Mouse (Mus musculus) fat pad, adult 2 months (tissue): ENCODE data around the gene Zfp128.
"Not testable (repeated sequence)": the region's sequence is repeated elsewhere in the genome, so short reads cannot be mapped to it uniquely, and the experiment has no call there.

ENCODE experiments used
- DNase-seq: peaks from one replicate; pipeline ENCODE4 v3.0.0-alpha.2; 2011; ENCODE audit warnings: low read depth, low spot score; ENCODE audit errors: extremely low read depth

Zfp128 gene

GRCm38 (mm10) chr7:12921705-12922465 lies 40.9 kb downstream of the Zfp128 start, which contains the start of gene Rps5:
TSS of gene Rps5 (plus strand) at chr7:12922290.
- peak; percentile 90 for DNase-seq

DNA sequence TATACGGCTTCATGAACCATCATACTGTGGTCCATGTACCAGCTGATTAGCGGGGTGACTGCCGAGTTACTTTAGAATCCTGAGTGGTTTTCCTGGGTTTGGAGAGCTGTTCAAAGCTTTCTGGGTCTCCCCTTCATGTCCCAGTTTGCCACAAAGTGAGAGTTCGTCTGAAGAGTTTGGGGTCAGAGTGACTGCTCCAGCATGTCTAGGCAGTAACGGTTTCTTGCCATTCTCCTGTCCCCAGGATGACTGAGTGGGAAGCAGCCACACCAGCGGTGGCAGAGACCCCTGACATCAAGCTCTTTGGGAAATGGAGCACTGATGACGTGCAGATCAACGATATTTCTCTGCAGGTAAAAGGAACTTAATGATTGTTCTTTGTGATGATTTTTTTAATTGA lies 41.8 kb downstream of the Zfp128 start:
- DNase-seq = no peak

GRCm38 (mm10) chr7:12926316-12926715 lies 45.3 kb downstream of the Zfp128 start:
- no peak for DNase-seq

DNA sequence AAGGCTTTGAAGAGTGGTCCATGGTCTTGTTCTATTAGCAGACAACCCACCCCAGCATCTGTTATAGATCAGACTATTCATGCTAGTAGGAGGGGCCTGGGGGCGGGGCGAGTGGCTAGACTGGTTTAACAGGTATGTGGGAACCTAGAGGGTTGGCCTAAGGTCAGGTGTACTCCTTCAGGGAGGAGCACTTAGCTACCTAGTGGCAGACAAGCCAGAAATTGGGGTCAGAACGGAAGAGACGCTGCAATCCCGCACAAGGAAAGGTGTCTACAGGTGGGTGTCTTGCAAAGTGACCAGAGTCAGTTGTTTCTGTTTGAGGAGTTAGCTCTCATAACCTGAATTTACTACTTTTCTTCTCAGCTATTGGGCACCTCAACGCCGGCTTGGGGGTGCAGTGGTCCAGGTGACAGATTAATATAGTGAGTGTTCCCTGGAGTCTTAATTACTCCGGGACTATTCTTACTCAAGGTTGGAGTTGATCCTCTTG lies 46.3 kb downstream of the Zfp128 start, which contains the start of gene Rnf225:
TSS of gene Rnf225 (plus strand) at position 226 of the 490 bp plus-strand sequence.
- DNase-seq = no peak

DNA sequence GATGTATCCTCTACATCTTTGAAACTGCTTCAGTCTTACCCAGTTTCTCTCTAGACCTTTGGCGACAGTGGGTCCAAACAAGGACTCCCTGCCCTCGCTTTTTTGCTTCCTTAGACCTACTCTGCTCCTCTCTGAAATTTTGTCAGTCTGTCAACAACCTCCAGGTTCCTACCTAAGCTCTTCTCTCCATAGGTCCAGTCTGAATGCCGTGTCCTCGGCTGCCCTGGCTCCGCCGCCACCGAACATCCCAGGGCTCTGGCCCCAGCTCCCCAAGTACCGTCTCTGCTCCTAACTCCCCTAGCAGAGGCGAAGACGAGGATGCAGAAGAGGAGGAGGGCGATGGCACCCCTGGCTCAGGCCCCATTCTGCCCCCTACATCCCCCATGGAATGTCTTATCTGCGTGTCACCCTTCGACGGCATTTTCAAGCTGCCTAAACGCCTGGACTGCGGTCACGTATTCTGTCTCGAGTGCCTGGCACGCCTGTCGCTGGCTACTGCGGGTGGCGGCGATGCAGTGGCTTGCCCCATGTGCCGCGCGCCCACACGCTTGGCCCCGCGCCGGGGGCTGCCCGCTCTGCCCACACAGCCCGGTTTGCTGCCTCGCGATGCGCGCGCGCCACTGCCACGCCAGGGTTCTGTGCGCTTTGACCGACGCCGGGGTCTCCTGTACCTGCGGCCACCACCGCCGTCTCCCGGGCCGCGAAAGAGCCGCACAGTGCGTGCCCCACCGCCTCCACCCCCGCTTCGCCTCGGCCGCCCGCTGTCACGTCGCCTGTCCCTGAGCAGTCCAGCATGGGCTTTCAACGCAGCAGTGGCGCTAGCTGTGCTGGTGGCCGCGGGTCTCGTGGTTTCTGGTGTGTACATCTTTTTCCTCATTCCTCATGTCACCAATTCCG lies 47.0 kb downstream of the Zfp128 start:
- no peak for DNase-seq

GRCm38 (mm10) chr7:12933615-12934140 lies 52.7 kb downstream of the Zfp128 start:
- no peak for DNase-seq

- no peak for DNase-seq
Measured at GRCm38 (mm10) chr7:12934808-12935207, 53.8 kb downstream of the Zfp128 start.

DNA sequence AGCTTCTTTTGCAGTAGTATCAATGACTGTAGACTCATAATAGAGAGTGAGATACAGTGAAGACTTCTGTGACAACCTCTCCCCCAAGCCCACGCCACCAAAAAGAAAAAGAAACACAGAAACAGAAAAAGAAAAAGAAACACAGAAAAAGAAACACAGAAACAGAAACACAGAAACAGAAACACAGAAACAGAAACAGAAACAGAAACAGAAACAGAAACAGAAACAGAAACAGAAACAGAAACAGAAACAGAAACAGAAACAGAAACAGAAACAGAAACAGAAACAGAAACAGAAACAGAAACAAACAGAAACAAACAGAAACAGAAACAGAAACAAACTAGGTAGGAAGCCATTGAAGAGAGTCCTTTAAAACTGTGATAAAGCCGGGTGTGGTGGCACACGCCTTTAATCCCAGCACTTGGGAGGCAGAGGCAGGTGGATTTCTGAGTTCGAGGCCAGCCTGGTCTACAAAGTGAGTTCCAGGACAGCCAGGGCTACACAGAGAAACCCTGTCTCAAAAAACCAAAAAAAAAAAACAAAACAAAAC lies 56.4 kb downstream of the Zfp128 start:
- DNase-seq = not testable (repeated sequence)

- DNase-seq = no peak
Measured at GRCm38 (mm10) chr7:12940599-12940998, 59.6 kb downstream of the Zfp128 start.
